Mouse (Mus musculus): Measurements from ENCODE around the gene Zyx. TPM values are rescaled to one million over a fixed set of nuclear protein-coding genes. Genes with fewer than 3 reads are reported as not detected.

The Zyx gene
- polyA plus RNA-seq, 1 experiment, result 42.6 TPM

- H3K9ac ChIP-seq (ENCODE audit: low read depth, poor library complexity, severe bottlenecking), result no peak overlapping the region
- TF ChIP-seq POLR2A (IDR thresholded peaks at IDR 0.05; ENCODE audit: insufficient read depth, low read length), result no peak
- TF ChIP-seq CTCF (IDR thresholded peaks at IDR 0.05; ENCODE audit: low read depth, low read length), result no peak
- TF ChIP-seq EP300 (IDR thresholded peaks at IDR 0.05; ENCODE audit: insufficient read depth, low read depth, low read length), result no peak
- H3K27me3 ChIP-seq (ENCODE audit: control insufficient read depth, insufficient read depth, low read length, poor library complexity, severe bottlenecking), result no peaks in the 10 kb centered on the region
- H3K4me3 ChIP-seq (ENCODE audit: low read depth, low read length), result no peak overlapping the region
- no peaks in the 10 kb centered on the region for H3K36me3 ChIP-seq (ENCODE audit: control insufficient read depth, insufficient read depth, low read length, poor library complexity, severe bottlenecking)
- no peaks in the 10 kb centered on the region for H3K9me3 ChIP-seq (replicated peaks; ENCODE audit: control insufficient read depth, insufficient read depth, low read length, poor library complexity, severe bottlenecking)
- no peaks in the 10 kb centered on the region for H3K4me1 ChIP-seq (ENCODE audit: control insufficient read depth, insufficient read depth, low read length)
- H3K27ac ChIP-seq (ENCODE audit: insufficient read depth, low read length), result no peak overlapping the region
Observed at GRCm38 (mm10) chr6:42357901-42358300, 8.5 kb downstream of the Zyx start.

DNA sequence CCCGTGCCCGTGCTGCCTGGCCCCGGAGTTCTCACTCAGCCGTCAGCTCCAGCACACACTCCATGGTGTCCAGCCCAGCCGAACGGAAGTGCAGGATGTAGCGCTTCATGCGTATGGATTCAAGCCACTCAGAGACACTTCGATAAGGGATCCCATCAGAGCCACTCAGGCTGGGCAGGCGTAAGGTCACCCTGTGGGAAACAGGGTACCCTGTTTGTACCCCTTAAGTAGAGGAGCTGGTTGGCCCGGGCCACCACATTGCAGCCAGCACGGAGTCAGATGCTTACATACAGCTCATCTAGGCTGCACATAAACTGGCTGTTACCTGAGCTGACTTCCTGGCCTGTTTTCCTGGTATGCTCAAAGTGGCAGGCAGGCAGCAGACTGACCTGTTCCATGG, 9.5 kb downstream of the Zyx start:
- Histone ChIP-seq H3K27me3 (ENCODE audit: control insufficient read depth, insufficient read depth, low read length, poor library complexity, severe bottlenecking) (no peaks in the 10 kb centered on the region), H3K36me3 (ENCODE audit: control insufficient read depth, insufficient read depth, low read length, poor library complexity, severe bottlenecking) (no peaks in the 10 kb centered on the region), H3K4me3 (ENCODE audit: low read depth, low read length) (no peak overlapping the region), H3K9me3 (replicated peaks; ENCODE audit: control insufficient read depth, insufficient read depth, low read length, poor library complexity, severe bottlenecking) (no peaks in the 10 kb centered on the region), H3K27ac (ENCODE audit: insufficient read depth, low read length) (no peak overlapping the region), H3K9ac (ENCODE audit: low read depth, poor library complexity, severe bottlenecking) (no peak overlapping the region), H3K4me1 (ENCODE audit: control insufficient read depth, insufficient read depth, low read length) (no peaks in the 10 kb centered on the region)
- no peak for TF ChIP-seq CTCF (IDR thresholded peaks at IDR 0.05; ENCODE audit: low read depth, low read length)
- TF ChIP-seq POLR2A (IDR thresholded peaks at IDR 0.05; ENCODE audit: insufficient read depth, low read length), result no peak
- no peak for TF ChIP-seq EP300 (IDR thresholded peaks at IDR 0.05; ENCODE audit: insufficient read depth, low read depth, low read length)

DNA sequence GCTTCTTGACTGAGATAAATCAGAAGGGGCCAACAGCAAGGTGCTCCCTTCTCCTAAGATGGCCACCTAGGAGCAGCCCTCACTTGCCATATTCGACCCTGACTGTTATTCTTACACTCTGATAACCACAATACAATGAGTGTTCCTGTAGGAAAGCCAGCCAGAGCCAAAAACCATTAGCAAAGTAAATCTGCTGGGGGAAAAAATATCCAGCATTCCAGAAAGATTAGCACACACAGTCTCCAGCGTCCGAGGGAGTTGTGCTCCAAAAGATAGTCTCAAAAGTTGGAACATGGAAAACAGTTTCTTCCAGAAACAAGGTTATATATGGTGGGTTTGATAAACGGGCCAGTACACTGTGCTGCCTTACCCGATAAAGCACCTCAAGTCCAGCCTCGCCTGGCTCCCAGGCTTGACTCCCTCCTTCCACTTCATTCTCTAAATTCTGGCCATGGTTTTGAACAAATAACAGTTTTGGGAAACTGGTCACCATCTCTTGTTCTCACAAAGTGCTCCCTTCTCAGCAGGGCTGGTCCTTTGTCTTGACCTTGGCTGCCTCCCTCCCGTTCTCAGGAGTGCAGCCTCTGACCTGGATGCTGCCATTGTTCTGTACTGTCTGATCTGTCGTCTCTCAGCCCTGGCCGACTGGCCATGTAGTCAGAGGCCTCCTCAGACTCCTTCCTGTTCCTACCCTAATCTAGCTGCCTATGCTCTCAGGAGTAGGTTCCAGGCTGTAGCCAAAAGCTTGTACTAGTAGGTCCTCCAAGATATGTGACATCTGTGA, 10.1 kb downstream of the Zyx start:
- H3K27ac ChIP-seq (ENCODE audit: insufficient read depth, low read length), result no peak overlapping the region
- H3K36me3 ChIP-seq (ENCODE audit: control insufficient read depth, insufficient read depth, low read length, poor library complexity, severe bottlenecking), result no peaks in the 10 kb centered on the region

GRCm38 (mm10) chr6:42360231-42360840, 10.9 kb downstream of the Zyx start:
- no peaks in the 10 kb centered on the region for H3K4me1 ChIP-seq (ENCODE audit: control insufficient read depth, insufficient read depth, low read length)
- H3K27ac ChIP-seq (ENCODE audit: insufficient read depth, low read length), result no peak overlapping the region
- no peaks in the 10 kb centered on the region for H3K36me3 ChIP-seq (ENCODE audit: control insufficient read depth, insufficient read depth, low read length, poor library complexity, severe bottlenecking)
- H3K9ac ChIP-seq (ENCODE audit: low read depth, poor library complexity, severe bottlenecking), result no peak overlapping the region
- H3K4me3 ChIP-seq (ENCODE audit: low read depth, low read length), result no peak overlapping the region
- no peaks in the 10 kb centered on the region for H3K9me3 ChIP-seq (replicated peaks; ENCODE audit: control insufficient read depth, insufficient read depth, low read length, poor library complexity, severe bottlenecking)
- no peaks in the 10 kb centered on the region for H3K27me3 ChIP-seq (ENCODE audit: control insufficient read depth, insufficient read depth, low read length, poor library complexity, severe bottlenecking)
- TF ChIP-seq CTCF (IDR thresholded peaks at IDR 0.05; ENCODE audit: low read depth, low read length), result no peak
- no peak for TF ChIP-seq POLR2A (IDR thresholded peaks at IDR 0.05; ENCODE audit: insufficient read depth, low read length)
- TF ChIP-seq EP300 (IDR thresholded peaks at IDR 0.05; ENCODE audit: insufficient read depth, low read depth, low read length), result no peak

More for the DNA sequence above, 10.1 kb downstream of the Zyx start:
- Histone ChIP-seq H3K9ac (ENCODE audit: low read depth, poor library complexity, severe bottlenecking) (no peak overlapping the region), H3K4me3 (ENCODE audit: low read depth, low read length) (no peak overlapping the region), H3K4me1 (ENCODE audit: control insufficient read depth, insufficient read depth, low read length) (no peaks in the 10 kb centered on the region), H3K27me3 (ENCODE audit: control insufficient read depth, insufficient read depth, low read length, poor library complexity, severe bottlenecking) (no peaks in the 10 kb centered on the region), H3K9me3 (replicated peaks; ENCODE audit: control insufficient read depth, insufficient read depth, low read length, poor library complexity, severe bottlenecking) (no peaks in the 10 kb centered on the region)
- TF ChIP-seq CTCF (IDR thresholded peaks at IDR 0.05; ENCODE audit: low read depth, low read length) (no peak), POLR2A (IDR thresholded peaks at IDR 0.05; ENCODE audit: insufficient read depth, low read length) (no peak), EP300 (IDR thresholded peaks at IDR 0.05; ENCODE audit: insufficient read depth, low read depth, low read length) (no peak)

DNA sequence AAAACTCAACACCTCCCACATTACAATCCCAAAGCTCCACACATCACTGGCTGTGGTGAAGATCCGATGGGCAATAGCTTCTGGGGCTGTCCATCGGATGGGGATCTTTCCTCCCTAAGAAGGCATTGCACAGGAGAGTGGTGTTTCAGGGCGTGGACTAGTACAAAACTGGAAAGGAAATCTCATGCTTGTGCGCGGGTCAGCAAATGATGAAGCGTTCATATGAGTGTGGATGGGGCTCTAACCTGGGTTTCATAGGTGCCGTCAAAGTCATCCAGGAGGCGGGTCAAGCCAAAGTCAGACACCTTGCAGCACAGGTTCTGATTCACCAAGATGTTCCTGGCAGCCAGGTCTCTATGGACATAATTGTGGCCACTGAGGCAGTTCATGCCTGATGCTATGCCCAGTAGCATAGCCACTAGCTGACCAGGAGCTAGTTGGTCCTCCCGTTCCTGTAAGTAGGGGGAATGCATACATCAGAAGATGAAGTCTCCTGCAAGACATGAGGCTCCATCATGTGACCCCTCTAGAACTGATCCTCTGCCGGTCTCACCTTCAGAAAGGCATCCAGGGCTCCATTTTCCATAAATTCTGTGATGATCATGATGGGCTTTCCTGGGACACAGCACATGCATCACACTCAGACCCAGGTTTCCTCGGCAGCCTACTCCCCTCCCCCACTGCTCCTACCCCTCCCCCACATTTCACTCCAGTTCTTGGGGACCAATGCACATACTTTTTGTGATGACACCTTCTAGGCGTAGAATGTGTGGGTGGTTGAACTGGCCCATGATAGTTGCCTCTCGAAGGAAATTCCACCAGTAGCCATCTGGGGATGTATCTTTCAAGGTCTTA, 11.8 kb downstream of the Zyx start:
- Histone ChIP-seq H3K27me3 (ENCODE audit: control insufficient read depth, insufficient read depth, low read length, poor library complexity, severe bottlenecking) (no peaks in the 10 kb centered on the region), H3K9me3 (replicated peaks; ENCODE audit: control insufficient read depth, insufficient read depth, low read length, poor library complexity, severe bottlenecking) (no peaks in the 10 kb centered on the region), H3K27ac (ENCODE audit: insufficient read depth, low read length) (no peak overlapping the region), H3K4me1 (ENCODE audit: control insufficient read depth, insufficient read depth, low read length) (no peaks in the 10 kb centered on the region), H3K36me3 (ENCODE audit: control insufficient read depth, insufficient read depth, low read length, poor library complexity, severe bottlenecking) (no peaks in the 10 kb centered on the region), H3K9ac (ENCODE audit: low read depth, poor library complexity, severe bottlenecking) (no peak overlapping the region), H3K4me3 (ENCODE audit: low read depth, low read length) (no peak overlapping the region)
- TF ChIP-seq EP300 (IDR thresholded peaks at IDR 0.05; ENCODE audit: insufficient read depth, low read depth, low read length) (no peak), POLR2A (IDR thresholded peaks at IDR 0.05; ENCODE audit: insufficient read depth, low read length) (no peak), CTCF (IDR thresholded peaks at IDR 0.05; ENCODE audit: low read depth, low read length) (no peak)
